Mouse (Mus musculus): ENCODE measurements at regions not wholly inside any gene's neighbourhood (a gene's known extent, or its start where the extent isn't known, plus 50 kb on each side); places are given as distances from the start of the nearest gene placed in this dataset.

- TF ChIP-seq CTCF (conservative IDR thresholded peaks at IDR 0.05; ENCODE audit: low read length) (no peak), POU5F1 (IDR thresholded peaks at IDR 0.05; ENCODE audit: borderline replicate concordance, low read length) (no peak), NANOG (IDR thresholded peaks at IDR 0.05; ENCODE audit: borderline replicate concordance, low read length) (no peak)
These were observed 97.6 kb downstream of the Srek1 start for GRCm38 (mm10) chr13:103676831-103677230.
